Mouse (Mus musculus): Measurements from ENCODE around the gene Wwtr1.

Gene Wwtr1
- long read RNA-seq, experiment 1, full-length matches to known transcripts = 6 of 12 reads
- long read RNA-seq, experiment 1, partial matches to known transcripts = 1 of 12 reads
- long read RNA-seq, experiment 1, other reads (novel, unspliced or antisense) = 5 of 12 reads
- long read RNA-seq, experiment 2, full-length matches to known transcripts = 14 of 22 reads
- long read RNA-seq, experiment 2, partial matches to known transcripts = 2 of 22 reads
- long read RNA-seq, experiment 2, other reads (novel, unspliced or antisense) = 6 of 22 reads

GRCm38 (mm10) chr3:57575660-57576055 is at the start of gene Wwtr1:
Gene Wwtr1 (minus strand): TSS chr3:57575910.
- intact Hi-C loops (cut with DNase I) = loop anchor here (2.0 to 5.0 kb wide), 3 partner anchors 42 to 105 kb away; no protein-coding TSS in a partner anchor

- intact Hi-C loops (cut with DNase I) = loop anchor here (2.0 to 10.0 kb wide), 3 partner anchors 42 to 355 kb away; partner anchors contain the start of gene Wwtr1
Observed at GRCm38 (mm10) chr3:57619718-57620117, 44.0 kb upstream of the Wwtr1 start.

- intact Hi-C loops (cut with DNase I) = loop anchor here (5.0 kb wide), 1 partner anchor 38 kb away; the partner anchor contains the start of gene Wwtr1
Observed at GRCm38 (mm10) chr3:57615652-57616051, 39.9 kb upstream of the Wwtr1 start.

- intact Hi-C loops (cut with DNase I) = no loop called here
Observed at GRCm38 (mm10) chr3:57612430-57612997, 36.8 kb upstream of the Wwtr1 start.

- intact Hi-C loops (cut with DNase I) = no loop called here
Observed at GRCm38 (mm10) chr3:57611776-57612175, 36.1 kb upstream of the Wwtr1 start.

- intact Hi-C loops (cut with DNase I) = no loop called here
Observed at GRCm38 (mm10) chr3:57604618-57605015, 28.9 kb upstream of the Wwtr1 start.

- intact Hi-C loops (cut with DNase I) = no loop called here
Observed at GRCm38 (mm10) chr3:57603891-57604617, 28.3 kb upstream of the Wwtr1 start.

- intact Hi-C loops (cut with DNase I) = no loop called here
Observed at GRCm38 (mm10) chr3:57602610-57603009, 26.9 kb upstream of the Wwtr1 start.

- intact Hi-C loops (cut with DNase I) = no loop called here
Observed at GRCm38 (mm10) chr3:57596566-57596965, 20.9 kb upstream of the Wwtr1 start.

- intact Hi-C loops (cut with DNase I) = no loop called here
Observed at GRCm38 (mm10) chr3:57595506-57595905, 19.8 kb upstream of the Wwtr1 start.

GRCm38 (mm10) chr3:57585967-57586366 is 10.3 kb upstream of the Wwtr1 start:
- intact Hi-C loops (cut with DNase I) = no loop called here

GRCm38 (mm10) chr3:57583533-57583932 is 7.8 kb upstream of the Wwtr1 start:
- intact Hi-C loops (cut with DNase I) = no loop called here

GRCm38 (mm10) chr3:57580426-57581195 is 4.9 kb upstream of the Wwtr1 start:
- intact Hi-C loops (cut with DNase I) = no loop called here

- intact Hi-C loops (cut with DNase I) = loop anchor here (2.0 to 5.0 kb wide), 2 partner anchors 41 to 105 kb away; no protein-coding TSS in a partner anchor
Observed at GRCm38 (mm10) chr3:57576056-57576824, 530 bp upstream of the Wwtr1 start.

GRCm38 (mm10) chr3:57574885-57575659 is 638 bp downstream of the Wwtr1 start:
- intact Hi-C loops (cut with DNase I) = loop anchor here (2.0 to 5.0 kb wide), 2 partner anchors 42 to 88 kb away; no protein-coding TSS in a partner anchor

GRCm38 (mm10) chr3:57573898-57574570 is 1.7 kb downstream of the Wwtr1 start:
- intact Hi-C loops (cut with DNase I) = loop anchor here (2.0 kb wide), 1 partner anchor 87 kb away; no protein-coding TSS in a partner anchor

GRCm38 (mm10) chr3:57572331-57572975 is 3.3 kb downstream of the Wwtr1 start:
- intact Hi-C loops (cut with DNase I) = no loop called here

- intact Hi-C loops (cut with DNase I) = loop anchor here (5.0 kb wide), 1 partner anchor 49 kb away; no protein-coding TSS in a partner anchor
Observed at GRCm38 (mm10) chr3:57566655-57567054, 9.1 kb downstream of the Wwtr1 start.

Measured in adrenal gland (tissue).